Mouse (Mus musculus) hindbrain, embryonic 10.5 days (tissue): ENCODE measurements around the gene Calm3. TPM values are rescaled to one million over a fixed set of nuclear protein-coding genes. Genes with fewer than 3 reads are reported as not detected.

ENCODE experiments used
- DNase-seq: peaks from one replicate; pipeline ENCODE4 v3.0.0-alpha.2; 2017; ENCODE audit warnings: low spot score
- H3K27ac ChIP-seq: fragments of 300-500 bp; sonication (generic); 2 replicates; pipeline ENCODE4 v1.5.1; 2016; ENCODE audit warnings: mild to moderate bottlenecking, moderate library complexity
- H3K27me3 ChIP-seq: fragments of 300-500 bp; sonication (generic); 2 replicates; pipeline ENCODE4 v1.6.1; 2016; ENCODE audit warnings: mild to moderate bottlenecking; ENCODE audit not compliant: poor library complexity, insufficient read depth, severe bottlenecking
- H3K36me3 ChIP-seq: fragments of 300-500 bp; sonication (generic); 2 replicates; pipeline ENCODE4 v1.6.1; 2016; ENCODE audit warnings: mild to moderate bottlenecking, moderate library complexity
- H3K4me1 ChIP-seq: fragments of 300-500 bp; sonication (generic); replicated peaks from 2 replicates; pipeline ENCODE4 v1.6.1; 2016; ENCODE audit warnings: mild to moderate bottlenecking
- H3K4me3 ChIP-seq: fragments of 300-500 bp; sonication (generic); 2 replicates; pipeline ENCODE4 v1.5.1; 2016; ENCODE audit warnings: mild to moderate bottlenecking, moderate library complexity
- H3K9me3 ChIP-seq: fragments of 300-500 bp; sonication (generic); 2 replicates; pipeline ENCODE4 v1.6.1; 2016; ENCODE audit warnings: mild to moderate bottlenecking, moderate library complexity
- WGBS: fragments of 180-500 bp; shearing (Covaris S2); methylation state at CpG from one replicate; pipeline ENCODE4 v1.1.7; 2016; 5-methylcytosine and 5-hydroxymethylcytosine counted together
- polyA plus RNA-seq: library from polyadenylated mRNA; unstranded; fragments of >200 nt; fragmentation: Nextera tagmentation; extraction: Ambion mirVana; gene quantifications from 2 replicates; pipeline ENCODE4 v1.2.1, GENCODE M21; 2016

Calm3 gene
- polyA plus RNA-seq, 1 experiment from 2014 or later: 245 TPM

DNA sequence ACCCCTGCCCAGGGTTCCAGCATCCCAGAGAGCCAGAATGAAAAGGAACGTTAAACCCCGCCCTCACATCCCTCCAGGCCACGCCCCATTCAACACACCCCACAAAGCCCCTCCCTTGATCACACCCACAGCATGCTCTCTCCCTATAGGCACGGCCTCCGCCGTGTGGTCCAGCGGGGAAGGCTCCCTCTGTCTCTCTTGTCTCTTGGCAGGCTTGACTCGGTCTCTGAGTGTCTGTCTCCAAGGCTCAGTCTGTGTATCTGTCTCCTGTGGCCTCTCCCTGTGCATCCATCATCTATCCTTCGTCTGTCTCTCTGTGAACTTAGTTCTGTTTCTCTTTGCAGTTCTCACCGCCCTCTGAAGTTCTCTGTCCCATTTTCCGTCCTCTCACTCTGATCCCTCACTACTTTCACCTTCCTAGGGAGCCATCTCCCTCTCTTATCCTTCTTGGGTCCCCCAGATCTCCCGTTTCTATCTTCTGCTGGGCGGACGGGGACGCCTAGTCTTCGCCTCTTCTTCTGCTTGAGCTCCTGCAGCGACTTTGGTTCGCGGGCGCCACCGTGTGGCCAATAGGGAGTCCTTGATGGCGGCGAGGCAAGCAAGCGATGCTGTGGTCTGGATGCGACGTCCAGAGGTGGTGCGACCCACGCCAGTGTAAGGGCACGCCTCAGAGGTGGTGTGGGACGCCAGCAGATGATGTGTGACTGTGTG lies 32.1 kb downstream of the Calm3 start, which contains the start of gene Gng8:
TSS of gene Gng8 (plus strand) at position 146 of the 711 bp plus-strand sequence.
- Histone ChIP-seq H3K27me3 (peaks cover 83% of the 10 kb centered on the region), H3K27ac (peak within 1 kb of the TSS; percentile 84), H3K4me1 (peaks cover 53% of the 10 kb centered on the region), H3K9me3 (peaks cover 6% of the 10 kb centered on the region; the same call in 1 of the 2 replicates), H3K36me3 (peaks cover 14% of the 10 kb centered on the region), H3K4me3 (peak within 1 kb of the TSS; percentile 48)
- peak; percentile 89 for DNase-seq
- WGBS: under 1% methylated on average over 30 of the region's 30 CpGs

- Histone ChIP-seq H3K27ac (peak overlapping the region; percentile 84), H3K27me3 (peaks cover 91% of the 10 kb centered on the region), H3K36me3 (peaks cover 23% of the 10 kb centered on the region), H3K4me3 (peak overlapping the region; percentile 48), H3K4me1 (peaks cover 53% of the 10 kb centered on the region), H3K9me3 (peaks cover 12% of the 10 kb centered on the region)
- WGBS: 1% methylated on average over 23 of the region's 23 CpGs
- DNase-seq: peak; percentile 86
Measured at GRCm38 (mm10) chr7:16890944-16891343, 33.0 kb downstream of the Calm3 start.

- Histone ChIP-seq H3K36me3 (peaks cover 27% of the 10 kb centered on the region), H3K9me3 (peaks cover 16% of the 10 kb centered on the region), H3K27ac (peak overlapping the region; percentile 84), H3K4me1 (peaks cover 55% of the 10 kb centered on the region), H3K27me3 (peaks cover 95% of the 10 kb centered on the region), H3K4me3 (peak overlapping the region; percentile 48)
- WGBS: 38% methylated on average over 6 of the region's 6 CpGs
- no peak for DNase-seq
Measured at GRCm38 (mm10) chr7:16890536-16890935, 33.4 kb downstream of the Calm3 start.

- no peak for DNase-seq
- H3K4me1 ChIP-seq: peaks cover 37% of the 10 kb centered on the region
- H3K27me3 ChIP-seq: peaks cover 92% of the 10 kb centered on the region
- peak overlapping the region; percentile 42 for H3K4me3 ChIP-seq
- WGBS: 43% methylated on average over 59 of the region's 59 CpGs
- H3K9me3 ChIP-seq: peaks cover 29% of the 10 kb centered on the region
- H3K36me3 ChIP-seq: peaks cover 71% of the 10 kb centered on the region
- peak overlapping the region; percentile 53 for H3K27ac ChIP-seq
Measured at GRCm38 (mm10) chr7:16885905-16886304, 38.0 kb downstream of the Calm3 start.

- peaks cover 29% of the 10 kb centered on the region for H3K9me3 ChIP-seq
- WGBS: 16% methylated on average over 95 of the region's 95 CpGs
- peaks cover 37% of the 10 kb centered on the region for H3K4me1 ChIP-seq
- DNase-seq: no peak
- H3K36me3 ChIP-seq: peaks cover 71% of the 10 kb centered on the region
- peak overlapping the region; percentile 42 for H3K4me3 ChIP-seq
- peaks cover 87% of the 10 kb centered on the region for H3K27me3 ChIP-seq
- peak overlapping the region; percentile 53 for H3K27ac ChIP-seq
Measured at GRCm38 (mm10) chr7:16885271-16885776, 38.6 kb downstream of the Calm3 start.

- DNase-seq: no peak
- Histone ChIP-seq H3K27ac (no peak overlapping the region), H3K9me3 (peaks cover 25% of the 10 kb centered on the region), H3K27me3 (peaks cover 77% of the 10 kb centered on the region), H3K4me1 (peaks cover 44% of the 10 kb centered on the region), H3K36me3 (peaks cover 66% of the 10 kb centered on the region), H3K4me3 (no peak overlapping the region)
- 48% methylated on average over 4 of the region's 4 CpGs for whole genome bisulfite sequencing
Measured at GRCm38 (mm10) chr7:16884334-16884733, 39.6 kb downstream of the Calm3 start.

- peaks cover 56% of the 10 kb centered on the region for H3K4me1 ChIP-seq
- 92% methylated on average over 6 of the region's 6 CpGs for WGBS
- H3K36me3 ChIP-seq: peaks cover 77% of the 10 kb centered on the region
- H3K9me3 ChIP-seq: peaks cover 25% of the 10 kb centered on the region
- no peak overlapping the region for H3K4me3 ChIP-seq
- no peak overlapping the region for H3K27ac ChIP-seq
- DNase-seq: no peak
- peaks cover 65% of the 10 kb centered on the region for H3K27me3 ChIP-seq
Measured at GRCm38 (mm10) chr7:16883162-16883561, 40.8 kb downstream of the Calm3 start.

GRCm38 (mm10) chr7:16880615-16881014 lies 43.3 kb downstream of the Calm3 start:
- Histone ChIP-seq H3K4me3 (peak overlapping the region; percentile 38), H3K9me3 (peaks cover 14% of the 10 kb centered on the region), H3K36me3 (peaks cover 63% of the 10 kb centered on the region), H3K4me1 (peaks cover 75% of the 10 kb centered on the region), H3K27ac (peak overlapping the region; percentile 92), H3K27me3 (peaks cover 39% of the 10 kb centered on the region)
- 10% methylated on average over 5 of the region's 5 CpGs for WGBS
- DNase-seq: no peak

- peak overlapping the region; percentile 92 for H3K27ac ChIP-seq
- peaks cover 33% of the 10 kb centered on the region for H3K27me3 ChIP-seq
- H3K4me3 ChIP-seq: peak overlapping the region; percentile 38
- H3K36me3 ChIP-seq: peaks cover 57% of the 10 kb centered on the region
- DNase-seq: peak; percentile 93
- H3K9me3 ChIP-seq: peaks cover 7% of the 10 kb centered on the region
- WGBS: 12% methylated on average over 9 of the region's 9 CpGs
- H3K4me1 ChIP-seq: peaks cover 73% of the 10 kb centered on the region
Measured at GRCm38 (mm10) chr7:16879796-16880547, 43.9 kb downstream of the Calm3 start.

DNA sequence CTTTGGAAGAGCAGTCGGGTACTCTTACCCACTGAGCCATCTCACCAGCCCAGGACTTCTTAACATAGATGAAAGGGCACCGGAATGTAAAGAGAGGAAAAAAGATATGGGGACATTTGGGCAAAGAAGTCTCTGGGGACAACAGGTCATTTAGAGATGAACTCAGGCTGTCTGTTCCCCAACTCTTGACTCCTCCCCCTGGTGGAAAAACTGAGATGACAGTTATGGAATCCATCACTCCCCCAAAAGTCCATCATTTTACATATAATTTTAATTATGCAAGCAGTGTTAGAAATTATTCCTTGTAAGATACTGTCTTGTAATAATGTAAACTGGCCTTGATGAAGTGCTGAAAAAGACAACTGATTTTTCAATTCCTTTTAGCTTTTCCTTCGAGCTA lies 46.2 kb downstream of the Calm3 start:
- 80% methylated on average over 3 of the region's 3 CpGs for WGBS
- no peak overlapping the region for H3K27ac ChIP-seq

DNA sequence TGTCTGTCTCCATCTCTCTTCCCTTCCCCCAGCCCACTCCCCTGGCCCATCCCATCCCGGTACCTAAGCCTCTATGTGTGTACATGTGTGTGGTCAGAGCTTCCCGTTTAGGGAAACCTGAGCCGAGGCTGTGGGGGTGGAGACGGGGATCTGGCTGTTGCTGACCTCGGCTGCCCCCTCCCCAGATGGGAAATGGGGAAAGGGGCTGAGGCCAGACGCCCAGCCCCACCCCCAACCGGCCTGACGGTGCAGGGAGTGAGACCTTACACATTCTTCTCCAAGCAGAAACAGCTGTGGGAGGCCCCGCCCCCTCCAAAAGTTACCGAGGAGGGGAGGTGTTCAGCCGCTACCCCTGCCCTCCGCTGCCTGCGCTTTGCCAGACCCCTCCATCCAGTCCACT lies 47.3 kb downstream of the Calm3 start:
- H3K4me3 ChIP-seq: peak overlapping the region; percentile 82
- peaks cover 27% of the 10 kb centered on the region for H3K36me3 ChIP-seq
- peaks cover 64% of the 10 kb centered on the region for H3K4me1 ChIP-seq
- WGBS: 1% methylated on average over 13 of the region's 13 CpGs
- DNase-seq: peak; percentile 91
- H3K27me3 ChIP-seq: no peaks in the 10 kb centered on the region
- no peaks in the 10 kb centered on the region for H3K9me3 ChIP-seq
- peak overlapping the region; percentile 93 for H3K27ac ChIP-seq

More for the DNA sequence above, 46.2 kb downstream of the Calm3 start:
- H3K9me3 ChIP-seq: peaks cover 6% of the 10 kb centered on the region; the same call in 1 of the 2 replicates
- H3K27me3 ChIP-seq: peaks cover 10% of the 10 kb centered on the region
- H3K36me3 ChIP-seq: peaks cover 34% of the 10 kb centered on the region
- H3K4me1 ChIP-seq: peaks cover 64% of the 10 kb centered on the region
- no peak for DNase-seq
- no peak overlapping the region for H3K4me3 ChIP-seq

GRCm38 (mm10) chr7:16876006-16876405 lies 47.9 kb downstream of the Calm3 start:
- peaks cover 28% of the 10 kb centered on the region for H3K36me3 ChIP-seq
- peak overlapping the region; percentile 82 for H3K4me3 ChIP-seq
- H3K4me1 ChIP-seq: peaks cover 58% of the 10 kb centered on the region
- H3K9me3 ChIP-seq: no peaks in the 10 kb centered on the region
- no peaks in the 10 kb centered on the region for H3K27me3 ChIP-seq
- peak overlapping the region; percentile 93 for H3K27ac ChIP-seq
- WGBS: 7% methylated on average over 11 of the region's 11 CpGs
- DNase-seq: peak; percentile 22

DNA sequence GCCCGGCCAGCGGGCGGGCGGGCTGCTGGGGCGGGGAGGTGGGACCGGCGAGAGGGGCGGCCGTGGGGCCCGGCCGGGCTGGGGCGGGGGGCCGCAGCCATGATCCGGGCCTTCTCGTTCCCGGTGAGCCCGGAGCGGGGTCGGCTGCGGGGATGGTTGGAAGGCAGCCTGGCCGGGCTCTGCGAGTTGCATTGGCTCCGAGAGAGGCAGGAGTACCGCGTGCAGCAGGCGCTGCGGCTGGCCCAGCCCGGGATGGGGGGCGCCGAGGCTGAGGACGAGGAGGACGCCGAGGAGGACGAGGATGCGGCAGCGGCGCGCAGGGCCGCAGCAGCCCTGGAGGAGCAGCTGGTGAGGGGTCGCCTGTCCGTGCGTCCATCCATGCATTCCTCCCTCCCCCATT lies 48.6 kb downstream of the Calm3 start:
- Histone ChIP-seq H3K9me3 (no peaks in the 10 kb centered on the region), H3K4me1 (peaks cover 52% of the 10 kb centered on the region), H3K4me3 (peak overlapping the region; percentile 82), H3K27me3 (no peaks in the 10 kb centered on the region), H3K36me3 (peaks cover 29% of the 10 kb centered on the region), H3K27ac (peak overlapping the region; percentile 93)
- no peak for DNase-seq
- WGBS: under 1% methylated on average over 41 of the region's 42 CpGs
